8 mouse cellular contexts compared by ENCODE assay signal in the genomic region with DNA sequence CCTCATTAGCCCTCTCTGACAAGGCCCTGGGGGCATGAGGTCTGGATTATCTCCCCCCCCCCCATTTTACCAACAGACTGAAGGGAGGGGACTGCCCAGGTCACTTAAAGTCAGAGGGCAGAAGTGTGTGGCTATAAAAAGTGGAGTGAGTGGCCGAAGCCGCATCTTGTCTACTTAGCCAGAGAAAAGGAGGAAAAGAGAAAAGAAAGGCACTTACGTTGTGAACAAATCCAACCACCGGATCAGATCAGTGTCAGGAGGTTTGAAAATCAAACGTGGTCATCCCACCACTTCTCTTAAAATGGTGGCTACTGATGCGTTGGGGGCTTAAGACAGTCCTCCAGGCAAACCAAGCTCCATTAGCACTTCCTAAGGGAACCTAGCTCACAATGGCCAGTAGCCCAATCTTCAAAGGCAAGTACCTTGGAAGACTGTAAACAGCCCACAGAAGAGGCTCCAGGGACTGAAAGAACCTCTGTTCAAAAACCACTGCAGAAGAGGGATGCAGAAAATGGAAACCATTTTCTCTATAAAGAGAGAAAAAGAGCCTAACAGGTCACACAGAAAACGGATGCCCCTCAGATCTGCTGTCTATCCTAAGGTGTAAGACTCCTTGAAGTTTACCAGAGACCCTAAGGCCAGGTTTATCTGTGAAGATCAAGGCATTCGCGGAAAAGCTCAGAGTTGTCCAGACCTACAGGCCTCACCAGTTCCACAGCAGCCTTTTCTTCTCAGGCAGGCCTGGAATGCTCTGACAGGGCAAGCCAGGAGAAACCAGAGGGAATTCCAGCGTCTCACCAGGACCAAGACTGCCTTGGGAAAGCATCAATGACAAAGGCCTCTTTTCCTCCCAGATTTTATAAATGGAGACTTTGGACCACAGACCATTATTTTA. TPM values are rescaled to one million over a fixed set of nuclear protein-coding genes. Genes with fewer than 3 reads are reported as not detected.
DNase-seq lines count a peak whose midpoint lies in the region; ATAC-seq and TF ChIP-seq lines count a peak whose summit lies in the region.

No protein-coding gene starts in this region.

- no peak for ATAC-seq in lung, embryonic 16.5 days (ENCODE audit: low read depth)
- ATAC-seq in hindbrain, postnatal 0 days = no peak
- ATAC-seq in neural tube, embryonic 12.5 days (ENCODE audit: low FRiP score, low read depth) = no peak

- no peak for DNase-seq in lung, postnatal 36 days
- peak; percentile 33 for DNase-seq in embryo, embryonic 11 days
- DNase-seq in hindbrain, postnatal 0 days (ENCODE audit: low spot score) = no peak
- no peak for DNase-seq in layer of hippocampus, adult 8-10 months (ENCODE audit: low spot score in 2 of 2)
- DNase-seq in cerebellum, adult 9-10 months = no peak
- no peak for DNase-seq in cerebellum, postnatal 25 days

- H3K4me2 ChIP-seq in lung, embryonic 16.5 days (ENCODE audit: low read depth, low read length) = peak overlapping the region; percentile 92
- peak overlapping the region; percentile 90 for H3K4me2 ChIP-seq in hindbrain, postnatal 0 days (ENCODE audit: low read depth, low read length)
- H3K4me2 ChIP-seq in neural tube, embryonic 12.5 days (replicated peaks) = peak overlapping the region; percentile 97

- H3K9me3 ChIP-seq in lung, embryonic 16.5 days (ENCODE audit: control insufficient read depth, low read length) = no peaks in the 10 kb centered on the region
- no peaks in the 10 kb centered on the region for H3K9me3 ChIP-seq in hindbrain, postnatal 0 days (ENCODE audit: low read length)
- H3K9me3 ChIP-seq in neural tube, embryonic 12.5 days = no peaks in the 10 kb centered on the region

- peak overlapping the region; percentile 99 for H3K9ac ChIP-seq in lung, embryonic 16.5 days (ENCODE audit: low read length)
- H3K9ac ChIP-seq in hindbrain, postnatal 0 days (replicated peaks; ENCODE audit: low read length) = peak overlapping the region; percentile 100
- H3K9ac ChIP-seq in neural tube, embryonic 12.5 days = peak overlapping the region; percentile 100

- peak overlapping the region; percentile 100 for H3K27ac ChIP-seq in lung, embryonic 16.5 days (ENCODE audit: low read length)
- H3K27ac ChIP-seq in hindbrain, postnatal 0 days = peak overlapping the region; percentile 98
- H3K27ac ChIP-seq in neural tube, embryonic 12.5 days = peak overlapping the region; percentile 100

- H3K4me1 ChIP-seq in lung, embryonic 16.5 days (replicated peaks; ENCODE audit: control insufficient read depth, insufficient read depth, low read length) = peaks cover 24% of the 10 kb centered on the region
- peaks cover 24% of the 10 kb centered on the region for H3K4me1 ChIP-seq in hindbrain, postnatal 0 days (ENCODE audit: insufficient read depth, low read length)
- peaks cover 25% of the 10 kb centered on the region for H3K4me1 ChIP-seq in neural tube, embryonic 12.5 days

- H3K27me3 ChIP-seq in lung, embryonic 16.5 days (ENCODE audit: control insufficient read depth, insufficient read depth, low read depth, low read length) = no peaks in the 10 kb centered on the region
- no peaks in the 10 kb centered on the region for H3K27me3 ChIP-seq in hindbrain, postnatal 0 days (ENCODE audit: insufficient read depth, low read length)
- H3K27me3 ChIP-seq in neural tube, embryonic 12.5 days (replicated peaks) = no peaks in the 10 kb centered on the region

- 20% methylated on average over 10 of the region's 10 CpGs for WGBS in lung, embryonic 16.5 days
- WGBS in hindbrain, postnatal 0 days = 13% methylated on average over 10 of the region's 10 CpGs
- WGBS in neural tube, embryonic 12.5 days = 9% methylated on average over 10 of the region's 10 CpGs

- TF ChIP-seq CTCF in hindbrain, postnatal 0 days (IDR thresholded peaks at IDR 0.05; ENCODE audit: low read depth) = no peak

- H3K4me3 ChIP-seq in lung, embryonic 16.5 days (ENCODE audit: low read length) = peak overlapping the region; percentile 99
- peak overlapping the region; percentile 100 for H3K4me3 ChIP-seq in hindbrain, postnatal 0 days (ENCODE audit: low read length)
- H3K4me3 ChIP-seq in neural tube, embryonic 12.5 days = peak overlapping the region; percentile 100

- H3K36me3 ChIP-seq in lung, embryonic 16.5 days (ENCODE audit: control insufficient read depth, insufficient read depth, low read length) = no peaks in the 10 kb centered on the region
- H3K36me3 ChIP-seq in hindbrain, postnatal 0 days (ENCODE audit: insufficient read depth, low read length) = no peaks in the 10 kb centered on the region
- no peaks in the 10 kb centered on the region for H3K36me3 ChIP-seq in neural tube, embryonic 12.5 days

RNA-seq across cellular contexts. Expression of gene Arid1a, which starts 1.5 kb away (rescaled TPM):
- polyA plus RNA-seq in lung, embryonic 16.5 days (2015; fragmentation: Nextera tagmentation; extraction: Ambion mirVana) = 28.4 and 28.9 TPM in 2 replicates
- 54.1 and 59.1 TPM in 2 replicates for total RNA-seq in hindbrain, postnatal 0 days (2014; rRNA removed)
- 17.6 and 17.7 TPM in 2 replicates for polyA plus RNA-seq in hindbrain, postnatal 0 days (2015; fragmentation: Nextera tagmentation; extraction: Ambion mirVana)
- polyA plus RNA-seq in neural tube, embryonic 12.5 days (2016; fragmentation: Nextera tagmentation; extraction: Ambion mirVana) = 41.0 and 42.4 TPM in 2 replicates
- 10 to 100 TPM; 81.3 to 88.3 (median 83.1) TPM for total RNA-seq in layer of hippocampus, adult 8-10 months (2022)
